Mouse (Mus musculus): Measurements from ENCODE around the gene Vstm4. TPM values are rescaled to one million over a fixed set of nuclear protein-coding genes. Genes with fewer than 3 reads are reported as not detected.

The Vstm4 gene
- total RNA-seq, 1 experiment: 0.36 TPM

- no peaks in the 10 kb centered on the region for H3K9me3 ChIP-seq (ENCODE audit: control insufficient read depth, insufficient read depth, low read depth, low read length)
- no peak overlapping the region for H3K9ac ChIP-seq (ENCODE audit: insufficient read depth, low read depth, low read length, poor library complexity, severe bottlenecking)
- no peak overlapping the region for H3K4me3 ChIP-seq (ENCODE audit: insufficient read depth in 1 of 2, low read depth in 1 of 2, low read length in 2 of 2, poor library complexity in 1 of 2, severe bottlenecking in 1 of 2)
- no peak overlapping the region for H3K27ac ChIP-seq (ENCODE audit: insufficient read depth, low read depth, low read length, poor library complexity, severe bottlenecking)
- H3K4me1 ChIP-seq (ENCODE audit: control insufficient read depth in 2 of 2, insufficient read depth in 2 of 2, low read length in 2 of 2, poor library complexity in 1 of 2): no peaks in the 10 kb centered on the region
- in situ Hi-C loops (cut with MboI; ENCODE audit: low sequenced_read_pairs in 2 of 2, unreplicated experiment in 2 of 2): no loop called here
- H3K36me3 ChIP-seq (ENCODE audit: control insufficient read depth, insufficient read depth, low read length, poor library complexity, severe bottlenecking): no peaks in the 10 kb centered on the region
- DNase-seq (ENCODE audit: low read depth, low spot score): no peak
- TF ChIP-seq ZC3H11A (IDR thresholded peaks at IDR 0.05; ENCODE audit: borderline replicate concordance, low read depth, low read length): no peak
- no peak for TF ChIP-seq CHD2 (IDR thresholded peaks at IDR 0.05; ENCODE audit: low read depth, low read length)
- no peak for TF ChIP-seq MAFK (IDR thresholded peaks at IDR 0.05; ENCODE audit: insufficient read depth, low read depth, low read length)
- TF ChIP-seq ZNF384 (IDR thresholded peaks at IDR 0.05; ENCODE audit: low read depth, low read length): no peak
- no peak for TF ChIP-seq HCFC1 (IDR thresholded peaks at IDR 0.05; ENCODE audit: borderline replicate concordance, insufficient read depth, low read length)
These were observed 102.1 kb downstream of the Vstm4 start for GRCm38 (mm10) chr14:32958671-32959070.

- Histone ChIP-seq H3K36me3 (ENCODE audit: control insufficient read depth, insufficient read depth, low read length, poor library complexity, severe bottlenecking) (no peaks in the 10 kb centered on the region), H3K9ac (ENCODE audit: insufficient read depth, low read depth, low read length, poor library complexity, severe bottlenecking) (no peak overlapping the region), H3K27ac (ENCODE audit: insufficient read depth, low read depth, low read length, poor library complexity, severe bottlenecking) (no peak overlapping the region), H3K4me3 (ENCODE audit: insufficient read depth in 1 of 2, low read depth in 1 of 2, low read length in 2 of 2, poor library complexity in 1 of 2, severe bottlenecking in 1 of 2) (no peak overlapping the region), H3K4me1 (ENCODE audit: control insufficient read depth in 2 of 2, insufficient read depth in 2 of 2, low read length in 2 of 2, poor library complexity in 1 of 2) (no peaks in the 10 kb centered on the region), H3K9me3 (ENCODE audit: control insufficient read depth, insufficient read depth, low read depth, low read length) (no peaks in the 10 kb centered on the region)
- in situ Hi-C loops (cut with MboI; ENCODE audit: low sequenced_read_pairs in 2 of 2, unreplicated experiment in 2 of 2): no loop called here
- TF ChIP-seq CHD2 (IDR thresholded peaks at IDR 0.05; ENCODE audit: low read depth, low read length): no peak
- no peak for TF ChIP-seq HCFC1 (IDR thresholded peaks at IDR 0.05; ENCODE audit: borderline replicate concordance, insufficient read depth, low read length)
- peak; percentile 78; the same call in 1 of the 2 replicates for TF ChIP-seq ZC3H11A (IDR thresholded peaks at IDR 0.05; ENCODE audit: borderline replicate concordance, low read depth, low read length)
- no peak for TF ChIP-seq MAFK (IDR thresholded peaks at IDR 0.05; ENCODE audit: insufficient read depth, low read depth, low read length)
- peak; percentile 43 for DNase-seq (ENCODE audit: low read depth, low spot score)
These were observed 103.9 kb downstream of the Vstm4 start for GRCm38 (mm10) chr14:32960481-32960880.

GRCm38 (mm10) chr14:32964742-32965141, 108.2 kb downstream of the Vstm4 start:
- no peak for TF ChIP-seq ZC3H11A (IDR thresholded peaks at IDR 0.05; ENCODE audit: borderline replicate concordance, low read depth, low read length)
- no peak for TF ChIP-seq CHD2 (IDR thresholded peaks at IDR 0.05; ENCODE audit: low read depth, low read length)
- TF ChIP-seq HCFC1 (IDR thresholded peaks at IDR 0.05; ENCODE audit: borderline replicate concordance, insufficient read depth, low read length): no peak
- no peak for TF ChIP-seq ZNF384 (IDR thresholded peaks at IDR 0.05; ENCODE audit: low read depth, low read length)
- TF ChIP-seq MAFK (IDR thresholded peaks at IDR 0.05; ENCODE audit: insufficient read depth, low read depth, low read length): no peak

GRCm38 (mm10) chr14:32970700-32971099, 114.1 kb downstream of the Vstm4 start:
- Histone ChIP-seq H3K4me3 (ENCODE audit: insufficient read depth in 1 of 2, low read depth in 1 of 2, low read length in 2 of 2, poor library complexity in 1 of 2, severe bottlenecking in 1 of 2) (no peak overlapping the region), H3K27ac (ENCODE audit: insufficient read depth, low read depth, low read length, poor library complexity, severe bottlenecking) (no peak overlapping the region), H3K36me3 (ENCODE audit: control insufficient read depth, insufficient read depth, low read length, poor library complexity, severe bottlenecking) (no peaks in the 10 kb centered on the region), H3K9me3 (ENCODE audit: control insufficient read depth, insufficient read depth, low read depth, low read length) (no peaks in the 10 kb centered on the region), H3K4me1 (ENCODE audit: control insufficient read depth in 2 of 2, insufficient read depth in 2 of 2, low read length in 2 of 2, poor library complexity in 1 of 2) (no peaks in the 10 kb centered on the region), H3K9ac (ENCODE audit: insufficient read depth, low read depth, low read length, poor library complexity, severe bottlenecking) (no peak overlapping the region)
- TF ChIP-seq MAFK (IDR thresholded peaks at IDR 0.05; ENCODE audit: insufficient read depth, low read depth, low read length) (peak; percentile 88), ZNF384 (IDR thresholded peaks at IDR 0.05; ENCODE audit: low read depth, low read length) (no peak)
- in situ Hi-C loops (cut with MboI; ENCODE audit: low sequenced_read_pairs in 2 of 2, unreplicated experiment in 2 of 2): no loop called here
- DNase-seq (ENCODE audit: low read depth, low spot score): no peak

More at GRCm38 (mm10) chr14:32964742-32965141, 108.2 kb downstream of the Vstm4 start:
- in situ Hi-C loops (cut with MboI; ENCODE audit: low sequenced_read_pairs in 2 of 2, unreplicated experiment in 2 of 2): no loop called here
- no peak overlapping the region for H3K9ac ChIP-seq (ENCODE audit: insufficient read depth, low read depth, low read length, poor library complexity, severe bottlenecking)
- no peaks in the 10 kb centered on the region for H3K9me3 ChIP-seq (ENCODE audit: control insufficient read depth, insufficient read depth, low read depth, low read length)
- no peak for DNase-seq (ENCODE audit: low read depth, low spot score)
- no peaks in the 10 kb centered on the region for H3K36me3 ChIP-seq (ENCODE audit: control insufficient read depth, insufficient read depth, low read length, poor library complexity, severe bottlenecking)
- H3K27ac ChIP-seq (ENCODE audit: insufficient read depth, low read depth, low read length, poor library complexity, severe bottlenecking): no peak overlapping the region
- H3K4me3 ChIP-seq (ENCODE audit: insufficient read depth in 1 of 2, low read depth in 1 of 2, low read length in 2 of 2, poor library complexity in 1 of 2, severe bottlenecking in 1 of 2): no peak overlapping the region
- no peaks in the 10 kb centered on the region for H3K4me1 ChIP-seq (ENCODE audit: control insufficient read depth in 2 of 2, insufficient read depth in 2 of 2, low read length in 2 of 2, poor library complexity in 1 of 2)

- Histone ChIP-seq H3K4me3 (ENCODE audit: insufficient read depth in 1 of 2, low read depth in 1 of 2, low read length in 2 of 2, poor library complexity in 1 of 2, severe bottlenecking in 1 of 2) (no peak overlapping the region), H3K27ac (ENCODE audit: insufficient read depth, low read depth, low read length, poor library complexity, severe bottlenecking) (no peak overlapping the region), H3K9me3 (ENCODE audit: control insufficient read depth, insufficient read depth, low read depth, low read length) (no peaks in the 10 kb centered on the region), H3K4me1 (ENCODE audit: control insufficient read depth in 2 of 2, insufficient read depth in 2 of 2, low read length in 2 of 2, poor library complexity in 1 of 2) (no peaks in the 10 kb centered on the region), H3K36me3 (ENCODE audit: control insufficient read depth, insufficient read depth, low read length, poor library complexity, severe bottlenecking) (no peaks in the 10 kb centered on the region), H3K9ac (ENCODE audit: insufficient read depth, low read depth, low read length, poor library complexity, severe bottlenecking) (no peak overlapping the region)
- in situ Hi-C loops (cut with MboI; ENCODE audit: low sequenced_read_pairs in 2 of 2, unreplicated experiment in 2 of 2): no loop called here
- no peak for TF ChIP-seq ZNF384 (IDR thresholded peaks at IDR 0.05; ENCODE audit: low read depth, low read length)
- no peak for TF ChIP-seq CHD2 (IDR thresholded peaks at IDR 0.05; ENCODE audit: low read depth, low read length)
- no peak for TF ChIP-seq ZC3H11A (IDR thresholded peaks at IDR 0.05; ENCODE audit: borderline replicate concordance, low read depth, low read length)
- no peak for TF ChIP-seq MAFK (IDR thresholded peaks at IDR 0.05; ENCODE audit: insufficient read depth, low read depth, low read length)
- TF ChIP-seq HCFC1 (IDR thresholded peaks at IDR 0.05; ENCODE audit: borderline replicate concordance, insufficient read depth, low read length): no peak
- DNase-seq (ENCODE audit: low read depth, low spot score): no peak
These were observed 127.7 kb downstream of the Vstm4 start for GRCm38 (mm10) chr14:32984176-32984738.

Measured in ES-E14 (cell line).